Mouse (Mus musculus): ENCODE results near the gene Prss53. TPM values are rescaled to one million over a fixed set of nuclear protein-coding genes. Genes with fewer than 3 reads are reported as not detected.
"Not testable (repeated sequence)": the region's sequence is repeated elsewhere in the genome, so short reads cannot be mapped to it uniquely, and the experiment has no call there.

Gene Prss53
- polyA plus RNA-seq, 1 experiment from 2014 or later, result 8.8 TPM

DNA sequence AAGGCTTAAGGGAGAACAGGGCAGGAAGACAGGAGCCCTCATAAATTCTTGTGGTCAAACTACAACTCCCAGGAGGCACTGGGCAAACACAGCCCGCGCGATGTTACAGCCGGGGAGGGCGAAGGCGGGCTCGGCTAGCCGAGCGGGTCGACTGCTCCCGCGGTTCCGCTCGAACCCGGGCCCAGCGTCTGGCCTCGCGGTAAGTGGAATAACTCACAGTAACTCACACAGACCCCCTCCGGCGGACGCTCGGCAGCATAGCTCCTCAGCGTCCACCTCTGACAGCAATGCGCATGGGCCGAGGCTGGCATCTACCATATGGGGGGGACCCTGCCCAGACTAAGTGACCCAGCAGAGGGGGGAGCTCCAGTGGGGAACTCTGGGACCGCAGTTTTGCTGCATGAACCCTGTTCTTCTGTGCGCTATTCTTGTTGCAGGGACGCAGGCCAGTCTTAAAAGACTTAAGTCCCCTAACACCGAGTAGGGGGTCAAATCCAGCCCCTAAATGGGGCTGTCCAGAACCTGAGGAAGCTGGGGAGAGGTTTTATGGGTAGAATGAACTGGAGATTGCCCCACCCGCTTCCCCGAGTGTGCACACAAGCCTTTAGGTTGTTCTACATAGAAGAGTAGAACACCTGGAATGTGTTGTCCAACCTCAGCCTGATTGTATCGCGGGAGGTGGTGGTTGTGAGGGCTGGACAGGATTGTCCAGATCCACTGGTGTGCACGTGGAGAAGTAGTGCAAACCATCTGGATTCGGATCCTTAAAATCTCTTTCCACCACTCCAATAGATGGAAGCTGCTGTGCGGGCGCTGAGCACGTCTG is 13.4 kb upstream of the Prss53 start, which contains the start of gene Bckdk:
Bckdk (plus strand) TSS at position 112 of the 826 bp plus-strand sequence.
- no peaks in the 10 kb centered on the region for H3K9me3 ChIP-seq (replicated peaks; ENCODE audit: low read length)
- H3K27me3 ChIP-seq (ENCODE audit: insufficient read depth, low read length), result no peaks in the 10 kb centered on the region
- peak within 1 kb of the TSS; percentile 88 for H3K4me2 ChIP-seq (ENCODE audit: low read length)
- H3K36me3 ChIP-seq (ENCODE audit: insufficient read depth, low read length), result peaks cover 24% of the 10 kb centered on the region
- peak within 1 kb of the TSS; percentile 91 for H3K9ac ChIP-seq (ENCODE audit: low read depth, low read length)
- peak; percentile 94 for DNase-seq (ENCODE audit: low spot score)
- ATAC-seq (replicated peaks; ENCODE audit: low FRiP score, low read depth), result peak; percentile 90
- peak within 1 kb of the TSS; percentile 85 for H3K4me3 ChIP-seq (replicated peaks; ENCODE audit: low read depth, low read length)
- peak within 1 kb of the TSS; percentile 82 for H3K27ac ChIP-seq
- 0 out of 2 replicates have a peak, but pooled peaks have one; percentile 9 for TF ChIP-seq CTCF (IDR thresholded peaks at IDR 0.05; ENCODE audit: low read depth)
- 5% methylated on average over 38 of the region's 38 CpGs for WGBS
- 0 out of 2 replicates have a peak, but pooled peaks cover 4% of the 10 kb centered on the region for H3K4me1 ChIP-seq (replicated peaks; ENCODE audit: insufficient read depth, low read length)

DNA sequence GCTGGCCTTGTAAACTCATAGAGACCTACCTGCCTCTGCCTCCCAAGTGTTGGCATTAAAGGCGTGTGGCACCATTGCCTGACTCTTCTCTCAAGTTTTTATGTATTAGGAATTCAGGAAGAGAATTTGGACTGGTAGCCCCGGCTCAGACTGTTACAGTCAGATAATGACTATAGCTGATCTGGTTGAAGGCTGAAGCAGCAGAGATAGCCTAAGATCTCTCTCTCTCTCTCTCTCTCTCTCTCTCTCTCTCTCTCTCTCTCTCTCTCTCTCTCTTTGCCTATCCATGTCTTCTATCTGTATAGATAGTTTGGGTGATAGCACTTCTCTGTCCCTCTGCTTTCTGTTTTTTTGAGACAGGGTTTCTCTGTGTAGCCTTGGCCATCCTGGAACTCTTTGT is 11.0 kb upstream of the Prss53 start:
- Histone ChIP-seq H3K27ac (no peak overlapping the region), H3K4me1 (replicated peaks; ENCODE audit: insufficient read depth, low read length) (0 out of 2 replicates have a peak, but pooled peaks cover 4% of the 10 kb centered on the region), H3K27me3 (ENCODE audit: insufficient read depth, low read length) (no peaks in the 10 kb centered on the region), H3K4me2 (ENCODE audit: low read length) (no peak overlapping the region), H3K36me3 (ENCODE audit: insufficient read depth, low read length) (peaks cover 8% of the 10 kb centered on the region; the same call in 1 of the 2 replicates), H3K9ac (ENCODE audit: low read depth, low read length) (no peak overlapping the region), H3K4me3 (replicated peaks; ENCODE audit: low read depth, low read length) (no peak overlapping the region), H3K9me3 (replicated peaks; ENCODE audit: low read length) (no peaks in the 10 kb centered on the region)
- no peak for TF ChIP-seq CTCF (IDR thresholded peaks at IDR 0.05; ENCODE audit: low read depth)
- 81% methylated on average over 2 of the region's 2 CpGs for WGBS
- DNase-seq (ENCODE audit: low spot score) (no peak), ATAC-seq (replicated peaks; ENCODE audit: low FRiP score, low read depth) (no peak)

DNA sequence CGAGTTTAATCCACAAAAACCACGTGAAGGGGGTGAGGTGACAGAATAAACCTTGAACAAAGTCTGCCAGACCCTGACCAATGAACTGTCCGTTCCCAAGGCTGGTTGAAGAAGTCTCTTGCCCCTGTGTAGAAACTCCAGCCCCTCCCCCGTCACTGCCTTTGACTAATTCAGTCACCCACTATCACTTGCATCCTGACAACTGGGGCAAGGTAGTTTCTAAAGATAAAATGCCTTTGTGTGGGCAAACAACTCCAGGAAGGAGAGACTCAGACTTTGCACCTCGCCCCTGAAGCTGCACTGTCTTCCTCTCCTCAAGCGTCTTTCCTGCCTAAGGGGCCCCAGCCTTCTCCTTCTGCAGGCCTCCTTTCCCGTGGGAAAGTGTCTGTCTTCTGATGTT is 9.2 kb upstream of the Prss53 start:
- Histone ChIP-seq H3K4me2 (ENCODE audit: low read length) (no peak overlapping the region), H3K4me3 (replicated peaks; ENCODE audit: low read depth, low read length) (no peak overlapping the region), H3K9me3 (replicated peaks; ENCODE audit: low read length) (no peaks in the 10 kb centered on the region), H3K27ac (no peak overlapping the region), H3K36me3 (ENCODE audit: insufficient read depth, low read length) (no peaks in the 10 kb centered on the region), H3K27me3 (ENCODE audit: insufficient read depth, low read length) (no peaks in the 10 kb centered on the region), H3K4me1 (replicated peaks; ENCODE audit: insufficient read depth, low read length) (0 out of 2 replicates have a peak, but pooled peaks cover 7% of the 10 kb centered on the region), H3K9ac (ENCODE audit: low read depth, low read length) (no peak overlapping the region)
- TF ChIP-seq CTCF (IDR thresholded peaks at IDR 0.05; ENCODE audit: low read depth), result no peak
- WGBS, result 39% methylated on average over 7 of the region's 7 CpGs
- no peak for DNase-seq (ENCODE audit: low spot score)
- no peak for ATAC-seq (replicated peaks; ENCODE audit: low FRiP score, low read depth)

DNA sequence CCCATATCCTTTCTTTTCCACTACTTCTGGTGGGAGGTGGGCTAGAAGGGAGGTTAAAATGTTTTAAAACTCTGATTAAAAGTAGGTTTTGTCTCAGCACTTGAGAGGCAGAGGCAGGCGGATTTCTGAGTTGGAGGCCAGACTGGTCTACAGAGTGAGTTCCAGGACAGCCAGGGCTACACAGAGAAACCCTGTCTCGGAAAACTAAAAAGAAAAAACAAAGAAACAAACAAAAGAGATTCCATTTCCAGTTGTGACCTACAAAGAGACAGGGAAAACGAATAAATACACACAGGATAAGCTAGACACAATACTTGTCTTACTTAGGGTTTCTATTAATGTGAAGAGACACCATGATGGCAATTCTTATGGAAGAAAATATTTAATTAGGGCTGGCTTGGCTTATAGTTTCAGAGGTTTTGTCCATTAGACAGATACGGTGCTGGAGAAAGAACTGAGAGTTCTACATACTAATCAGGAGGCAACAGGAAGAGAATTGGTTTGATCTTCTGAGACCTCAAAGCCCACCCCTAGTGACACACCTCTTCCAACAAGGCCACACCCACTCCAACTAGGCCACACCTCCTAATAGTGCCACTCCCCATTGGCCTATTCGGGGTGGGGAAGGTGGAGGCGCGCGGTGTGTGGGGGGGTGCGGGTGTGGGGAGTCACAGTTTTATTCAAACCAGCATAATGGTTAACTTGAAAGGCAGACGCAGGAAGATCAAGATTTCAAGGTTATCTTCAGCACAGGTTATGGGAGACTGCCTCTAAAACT is 7.6 kb upstream of the Prss53 start:
- no peak for DNase-seq (ENCODE audit: low spot score)
- Histone ChIP-seq H3K27me3 (ENCODE audit: insufficient read depth, low read length) (no peaks in the 10 kb centered on the region), H3K27ac (no peak overlapping the region), H3K4me1 (replicated peaks; ENCODE audit: insufficient read depth, low read length) (peaks cover 11% of the 10 kb centered on the region; the same call in 1 of the 2 replicates), H3K9ac (ENCODE audit: low read depth, low read length) (no peak overlapping the region), H3K36me3 (ENCODE audit: insufficient read depth, low read length) (no peaks in the 10 kb centered on the region), H3K4me2 (ENCODE audit: low read length) (no peak overlapping the region), H3K9me3 (replicated peaks; ENCODE audit: low read length) (no peaks in the 10 kb centered on the region), H3K4me3 (replicated peaks; ENCODE audit: low read depth, low read length) (no peak overlapping the region)
- no peak for ATAC-seq (replicated peaks; ENCODE audit: low FRiP score, low read depth)
- no peak for TF ChIP-seq CTCF (IDR thresholded peaks at IDR 0.05; ENCODE audit: low read depth)
- 39% methylated on average over 10 of the region's 10 CpGs for WGBS

DNA sequence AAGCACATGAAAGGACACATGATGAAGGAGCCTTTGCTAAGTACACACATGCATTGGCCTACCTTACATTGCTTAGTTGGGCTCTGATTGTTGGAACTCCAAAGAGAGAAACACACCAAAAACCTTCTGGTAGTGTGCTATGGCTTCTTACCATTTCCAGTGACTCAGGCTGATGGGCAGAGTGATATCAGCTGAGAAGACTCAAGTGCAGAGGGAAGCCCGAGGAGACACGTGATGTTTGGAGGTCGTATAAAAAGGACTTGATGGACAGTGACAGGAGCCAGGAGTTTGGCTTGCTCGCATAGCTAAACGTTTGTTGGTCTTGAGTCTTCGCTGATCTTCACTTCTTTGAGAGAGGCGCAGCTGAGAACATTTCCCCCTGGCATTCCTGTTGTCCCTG is 6.8 kb upstream of the Prss53 start:
- no peak for DNase-seq (ENCODE audit: low spot score)
- 89% methylated on average over 7 of the region's 7 CpGs for WGBS

DNA sequence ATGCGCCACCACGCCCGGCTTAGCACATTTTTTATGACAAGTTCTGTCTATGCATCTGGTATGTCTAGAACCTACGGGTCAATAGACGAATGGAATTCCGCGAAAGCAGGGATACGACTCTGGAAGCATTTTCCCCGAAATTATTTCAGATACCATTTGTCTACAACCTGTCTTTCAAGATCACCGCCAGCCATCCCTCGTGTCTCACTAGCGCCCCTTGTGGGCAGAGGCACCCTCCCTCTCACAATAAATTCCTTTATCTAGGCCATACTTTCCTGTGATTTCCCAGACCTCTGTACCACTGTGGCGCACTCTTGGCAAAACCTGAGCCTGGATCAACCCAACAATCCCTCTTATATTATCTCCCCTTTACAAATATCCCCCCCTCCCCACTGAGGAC is 5.6 kb upstream of the Prss53 start:
- Histone ChIP-seq H3K4me1 (replicated peaks; ENCODE audit: insufficient read depth, low read length) (peaks cover 11% of the 10 kb centered on the region; the same call in 1 of the 2 replicates), H3K9me3 (replicated peaks; ENCODE audit: low read length) (no peaks in the 10 kb centered on the region), H3K4me3 (replicated peaks; ENCODE audit: low read depth, low read length) (no peak overlapping the region), H3K27me3 (ENCODE audit: insufficient read depth, low read length) (no peaks in the 10 kb centered on the region), H3K9ac (ENCODE audit: low read depth, low read length) (no peak overlapping the region), H3K4me2 (ENCODE audit: low read length) (no peak overlapping the region), H3K27ac (no peak overlapping the region), H3K36me3 (ENCODE audit: insufficient read depth, low read length) (peaks cover 8% of the 10 kb centered on the region)
- no peak for ATAC-seq (replicated peaks; ENCODE audit: low FRiP score, low read depth)
- DNase-seq (ENCODE audit: low spot score), result peak; percentile 52
- peak; percentile 73 for TF ChIP-seq CTCF (IDR thresholded peaks at IDR 0.05; ENCODE audit: low read depth)
- 67% methylated on average over 13 of the region's 13 CpGs for WGBS

More for the DNA sequence above, 6.8 kb upstream of the Prss53 start:
- Histone ChIP-seq H3K4me3 (replicated peaks; ENCODE audit: low read depth, low read length) (no peak overlapping the region), H3K9ac (ENCODE audit: low read depth, low read length) (no peak overlapping the region), H3K4me1 (replicated peaks; ENCODE audit: insufficient read depth, low read length) (peaks cover 11% of the 10 kb centered on the region; the same call in 1 of the 2 replicates), H3K27ac (no peak overlapping the region), H3K36me3 (ENCODE audit: insufficient read depth, low read length) (peaks cover 7% of the 10 kb centered on the region), H3K4me2 (ENCODE audit: low read length) (no peak overlapping the region), H3K9me3 (replicated peaks; ENCODE audit: low read length) (no peaks in the 10 kb centered on the region), H3K27me3 (ENCODE audit: insufficient read depth, low read length) (no peaks in the 10 kb centered on the region)
- ATAC-seq (replicated peaks; ENCODE audit: low FRiP score, low read depth), result no peak
- TF ChIP-seq CTCF (IDR thresholded peaks at IDR 0.05; ENCODE audit: low read depth), result no peak

DNA sequence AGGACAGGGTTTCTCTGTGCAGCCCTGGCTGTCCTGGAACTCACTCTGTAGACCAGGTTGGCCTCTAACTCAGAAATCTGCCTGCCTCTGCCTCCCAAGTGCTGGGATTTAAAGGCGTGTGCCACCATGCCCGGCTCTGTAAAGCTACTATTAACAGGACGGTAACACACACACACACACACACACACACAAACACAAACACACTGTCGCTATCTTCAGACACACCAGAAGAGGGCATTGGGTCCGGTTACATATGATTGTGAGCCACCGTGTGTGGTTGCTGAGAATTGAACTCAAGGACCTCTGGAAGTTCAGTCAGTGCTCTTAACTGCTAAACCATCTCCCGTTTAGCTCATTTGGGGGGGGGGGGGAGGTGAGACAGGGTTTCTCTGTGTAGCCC is 5.1 kb upstream of the Prss53 start:
- peak; percentile 2; the same call in 1 of the 2 replicates for ATAC-seq (replicated peaks; ENCODE audit: low FRiP score, low read depth)

More for the DNA sequence above, 5.1 kb upstream of the Prss53 start:
- H3K9me3 ChIP-seq (replicated peaks; ENCODE audit: low read length); DNase-seq (ENCODE audit: low spot score); H3K27ac ChIP-seq; H3K27me3 ChIP-seq (ENCODE audit: insufficient read depth, low read length); H3K9ac ChIP-seq (ENCODE audit: low read depth, low read length); H3K36me3 ChIP-seq (ENCODE audit: insufficient read depth, low read length): not testable (repeated sequence)
- 75% methylated on average over 7 of the region's 7 CpGs for WGBS
- H3K4me2 ChIP-seq (ENCODE audit: low read length), result peak overlapping the region; percentile 88; the same call in 1 of the 2 replicates
- peaks cover 11% of the 10 kb centered on the region; the same call in 1 of the 2 replicates for H3K4me1 ChIP-seq (replicated peaks; ENCODE audit: insufficient read depth, low read length)
- 0 out of 2 replicates have a peak overlapping the region, but pooled peaks have one; percentile 65 for H3K4me3 ChIP-seq (replicated peaks; ENCODE audit: low read depth, low read length)
